Mouse (Mus musculus) MEL (cell line): ENCODE results near the gene Serhl. TPM values are rescaled to one million over a fixed set of nuclear protein-coding genes. Genes with fewer than 3 reads are reported as not detected.

Experiments used
- DNase-seq: peaks from one replicate; pipeline ENCODE4 v3.0.0; 2011; ENCODE audit warnings: low read depth, low spot score
- H3K27ac ChIP-seq: 2 replicates; pipeline ENCODE4 v1.5.1; 2012; ENCODE audit warnings: low read depth, mild to moderate bottlenecking, control low read depth, low read length, moderate library complexity; ENCODE audit not compliant: control insufficient read depth
- H3K27me3 ChIP-seq, 2 experiments: fragments of 150-350 bp in 1 of 2; sonication (generic) in 1 of 2; 2 replicates each; pipeline ENCODE4 v1.6.1; 2012; ENCODE audit warnings: low read length in 2 of 2, mild to moderate bottlenecking in 2 of 2, improper control_type of control experiment in 1 of 2, moderate library complexity in 1 of 2; ENCODE audit not compliant: insufficient read depth in 2 of 2, control insufficient read depth in 1 of 2
- H3K36me3 ChIP-seq, 2 experiments: 2 replicates each; pipeline ENCODE4 v1.6.1; 2012 to 2014; ENCODE audit warnings: low read length in 2 of 2, improper control_type of control experiment in 1 of 2, inconsistent platforms in 1 of 2, mild to moderate bottlenecking in 1 of 2; ENCODE audit not compliant: insufficient read depth in 2 of 2, control insufficient read depth in 1 of 2
- H3K4me1 ChIP-seq, 2 experiments: fragments of 150-350 bp in 1 of 2; sonication (generic) in 1 of 2; 2 replicates each; pipeline ENCODE4 v1.6.1; 2012; ENCODE audit warnings: low read length in 2 of 2, improper control_type of control experiment in 1 of 2, mild to moderate bottlenecking in 1 of 2; ENCODE audit not compliant: insufficient read depth in 2 of 2, control insufficient read depth in 1 of 2
- H3K4me3 ChIP-seq, 2 experiments: fragments of 150-350 bp in 1 of 2; sonication (generic) in 1 of 2; 2 replicates each; pipeline ENCODE4 v1.5.1; 2012; ENCODE audit warnings: low read depth in 2 of 2, low read length in 2 of 2, mild to moderate bottlenecking in 2 of 2, moderate library complexity in 2 of 2, control low read depth in 1 of 2, improper control_type of control experiment in 1 of 2; ENCODE audit not compliant: control insufficient read depth in 1 of 2, insufficient read depth in 1 of 2
- H3K79me2 ChIP-seq: 2 replicates; pipeline ENCODE4 v1.6.1; 2012; ENCODE audit warnings: mild to moderate bottlenecking, low read length, moderate library complexity; ENCODE audit not compliant: control insufficient read depth, poor library complexity, insufficient read depth
- H3K9ac ChIP-seq: 2 replicates; pipeline ENCODE4 v1.6.1; 2012; ENCODE audit warnings: low read depth, mild to moderate bottlenecking, control low read depth, low read length, moderate library complexity; ENCODE audit not compliant: control insufficient read depth, poor library complexity, severe bottlenecking
- H3K9me3 ChIP-seq: fragments of 150-350 bp; sonication (generic); replicated peaks from 2 replicates; pipeline ENCODE4 v1.6.1; 2012; ENCODE audit warnings: mild to moderate bottlenecking, low read length, improper control_type of control experiment, moderate library complexity; ENCODE audit not compliant: insufficient read depth
- BHLHE40 ChIP-seq: IDR thresholded peaks from 2 replicates; pipeline ENCODE4 v1.6.1; 2012; ENCODE audit warnings: low read depth, mild to moderate bottlenecking, inconsistent platforms, low read length, improper control_type of control experiment, borderline replicate concordance
- CHD1 ChIP-seq: IDR thresholded peaks from 2 replicates; pipeline ENCODE4 v1.6.1; 2012; ENCODE audit warnings: low read depth, mild to moderate bottlenecking, inconsistent platforms, low read length, improper control_type of control experiment
- CHD2 ChIP-seq: IDR thresholded peaks from 2 replicates; pipeline ENCODE4 v1.6.1; 2011; ENCODE audit warnings: low read length, improper control_type of control experiment
- EP300 ChIP-seq, 2 experiments: IDR thresholded peaks; 2 replicates each; pipeline ENCODE4 v1.6.1; 2011; ENCODE audit warnings: improper control_type of control experiment in 2 of 2, low read length in 2 of 2, low read depth in 1 of 2, mild to moderate bottlenecking in 1 of 2
- GABPA ChIP-seq: IDR thresholded peaks from 2 replicates; pipeline ENCODE4 v1.6.1; 2012; ENCODE audit warnings: low read depth, mild to moderate bottlenecking, inconsistent platforms, low read length, improper control_type of control experiment, moderate library complexity
- GATA1 ChIP-seq: IDR thresholded peaks from 2 replicates; pipeline ENCODE4 v1.6.1; 2011; ENCODE audit warnings: low read depth, low read length, improper control_type of control experiment
- JUND ChIP-seq: IDR thresholded peaks from 2 replicates; pipeline ENCODE4 v1.6.1; 2011; ENCODE audit warnings: low read depth, mild to moderate bottlenecking, improper control_type of control experiment, low read length
- KAT2A ChIP-seq: conservative IDR thresholded peaks from 2 replicates; pipeline ENCODE4 v1.6.1; 2012; ENCODE audit warnings: low read depth, low read length, improper control_type of control experiment, inconsistent platforms
- MAFK ChIP-seq: IDR thresholded peaks from 2 replicates; pipeline ENCODE4 v1.6.1; 2011; ENCODE audit warnings: low read depth, mild to moderate bottlenecking, low read length, improper control_type of control experiment, borderline replicate concordance
- MAX ChIP-seq: IDR thresholded peaks from 2 replicates; pipeline ENCODE4 v1.6.1; 2011; ENCODE audit warnings: low read length, improper control_type of control experiment
- MXI1 ChIP-seq: IDR thresholded peaks from 2 replicates; pipeline ENCODE4 v1.6.1; 2011; ENCODE audit warnings: mild to moderate bottlenecking, low read depth, low read length, improper control_type of control experiment
- NELFE ChIP-seq: IDR thresholded peaks from 2 replicates; pipeline ENCODE4 v1.6.1; 2011; ENCODE audit warnings: low read depth, low read length, improper control_type of control experiment
- POLR2A ChIP-seq, 2 experiments: IDR thresholded peaks; 2 replicates each; pipeline ENCODE4 v1.6.1; 2011 to 2012; ENCODE audit warnings: low read length in 2 of 2, mild to moderate bottlenecking in 2 of 2, control low read depth in 1 of 2, improper control_type of control experiment in 1 of 2, low read depth in 1 of 2, moderate library complexity in 1 of 2; ENCODE audit not compliant: control insufficient read depth in 1 of 2, insufficient read depth in 1 of 2, poor library complexity in 1 of 2
- POLR2AphosphoS5 ChIP-seq: IDR thresholded peaks from 2 replicates; pipeline ENCODE4 v1.6.1; 2012; ENCODE audit warnings: low read depth, borderline replicate concordance, mild to moderate bottlenecking, inconsistent platforms, low read length, moderate library complexity, mixed read lengths
- SIN3A ChIP-seq: IDR thresholded peaks from 2 replicates; pipeline ENCODE4 v1.6.1; 2012; ENCODE audit warnings: low read length, improper control_type of control experiment, inconsistent platforms
- SMC3 ChIP-seq: IDR thresholded peaks from 2 replicates; pipeline ENCODE4 v1.6.1; 2011; ENCODE audit warnings: low read depth, low read length, improper control_type of control experiment
- TBP ChIP-seq: IDR thresholded peaks from 2 replicates; pipeline ENCODE4 v1.8.0; 2011; ENCODE audit warnings: low read depth, low read length, improper control_type of control experiment
- TCF12 ChIP-seq: IDR thresholded peaks from 2 replicates; pipeline ENCODE4 v1.6.1; 2014; ENCODE audit warnings: low read depth, mild to moderate bottlenecking, inconsistent platforms, low read length, improper control_type of control experiment, moderate library complexity
- UBTF ChIP-seq: IDR thresholded peaks from 2 replicates; pipeline ENCODE4 v1.6.1; 2012; ENCODE audit warnings: low read depth, mild to moderate bottlenecking, inconsistent platforms, low read length, improper control_type of control experiment, moderate library complexity, borderline replicate concordance; ENCODE audit not compliant: insufficient read depth
- USF1 ChIP-seq: IDR thresholded peaks from 2 replicates; pipeline ENCODE4 v1.6.1; 2014; ENCODE audit warnings: low read depth, mild to moderate bottlenecking, inconsistent platforms, low read length, improper control_type of control experiment, moderate library complexity
- USF2 ChIP-seq, 2 experiments: IDR thresholded peaks; 2 replicates each; pipeline ENCODE4 v1.6.1; 2011 to 2012; ENCODE audit warnings: improper control_type of control experiment in 2 of 2, low read length in 2 of 2, borderline replicate concordance in 1 of 2, inconsistent platforms in 1 of 2, low read depth in 1 of 2, mild to moderate bottlenecking in 1 of 2; ENCODE audit not compliant: insufficient read depth in 1 of 2
- ZNF384 ChIP-seq: IDR thresholded peaks from 2 replicates; pipeline ENCODE4 v1.6.1; 2012; ENCODE audit warnings: low read depth, mild to moderate bottlenecking, inconsistent platforms, low read length, improper control_type of control experiment
- polyA plus RNA-seq, 2 experiments: library from polyadenylated mRNA; stranded (reverse) in 1 of 2; unstranded in 1 of 2; fragments of >175 nt in 1 of 2; fragments of >200 nt in 1 of 2; gene quantifications; 2 replicates each; pipeline versions ENCODE4 v1.2.1 to v1.2.4; 2012; ENCODE audit warnings: low replicate concordance in 2 of 2, low read depth in 1 of 2; ENCODE audit not compliant: insufficient read length in 2 of 2, insufficient read depth in 1 of 2, missing spikeins in 1 of 2
- total RNA-seq: library from RNA; depleted of rRNA; stranded (reverse); fragments of 300-350 nt; gene quantifications from 2 replicates; pipeline ENCODE4 v1.2.3, GENCODE M21; 2012

The Serhl gene
- total and polyA plus RNA-seq, 3 experiments, result 19.6 to 57.3 TPM; not detected in 1

DNA sequence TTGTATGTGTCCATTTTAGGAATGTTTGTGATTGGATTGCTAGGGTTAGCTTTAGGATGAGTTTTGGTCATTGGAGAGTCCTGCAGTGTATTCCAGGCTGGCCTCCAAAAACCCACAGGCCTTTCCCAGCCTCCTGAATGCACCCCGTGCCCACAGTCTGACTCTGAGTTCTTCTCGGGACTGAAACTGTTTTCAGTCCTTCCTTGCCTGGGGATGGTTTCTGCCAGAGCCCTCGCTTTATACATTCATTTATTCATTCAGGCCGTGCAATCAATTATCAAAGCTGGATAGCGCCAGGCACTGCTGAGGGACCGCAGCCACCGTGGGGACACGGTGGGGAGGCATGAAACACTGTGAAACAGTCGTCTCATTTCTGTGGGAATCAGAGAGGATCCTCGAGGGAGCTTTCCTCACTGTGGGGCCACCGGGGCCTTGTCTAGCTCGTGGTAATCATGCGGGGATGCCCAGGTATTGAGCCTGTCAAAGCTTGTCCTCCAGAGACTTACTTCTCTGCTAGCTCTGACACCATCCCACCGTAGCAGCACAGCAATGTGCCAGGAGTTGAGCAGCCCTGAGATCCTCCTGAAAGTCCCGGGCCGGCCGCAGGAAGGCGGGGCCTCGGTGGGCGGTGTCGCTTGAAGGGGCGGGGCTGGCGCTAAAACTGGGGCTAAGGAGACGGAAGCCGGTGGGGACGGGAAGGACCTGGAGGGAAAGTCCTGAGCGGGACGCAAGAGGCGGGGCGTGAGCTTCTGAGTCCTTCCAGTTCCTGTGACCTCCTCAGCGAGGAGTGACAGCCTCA lies 10.4 kb downstream of the Serhl start (continued):
- TF ChIP-seq EP300 (IDR thresholded peaks at IDR 0.05; ENCODE audit: low read depth in 1 of 2, low read length in 2 of 2) (no peak), JUND (no peak), TCF12 (peak; percentile 39; the same call in 1 of the 2 replicates), TBP (peak; percentile 47; the same call in 1 of the 2 replicates), CHD1 (no peak), CHD2 (no peak)

DNA sequence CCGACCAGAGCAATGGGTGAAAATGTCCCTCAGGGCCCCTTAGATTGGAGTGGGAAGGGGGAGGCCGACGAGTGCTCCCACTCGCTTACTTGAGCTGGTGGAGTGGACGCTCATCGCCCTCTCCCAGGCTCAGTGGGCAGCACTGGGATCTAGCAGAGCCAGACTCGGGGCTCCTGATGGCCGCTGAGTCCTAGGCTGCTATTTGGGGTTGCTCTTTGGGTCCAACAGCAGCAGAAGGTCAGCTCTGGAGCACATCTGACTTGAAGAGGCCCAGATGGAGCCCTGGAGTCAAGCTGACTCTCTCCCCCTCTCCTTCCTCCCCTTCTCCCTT lies 11.0 kb downstream of the Serhl start:
- H3K27ac ChIP-seq, result peak overlapping the region; percentile 57
- no peak for DNase-seq
- H3K9ac ChIP-seq, result peak overlapping the region; percentile 91
- TF ChIP-seq USF1 (no peak), UBTF (no peak), JUND (no peak), SMC3 (no peak), MXI1 (no peak), USF2 (IDR thresholded peaks at IDR 0.05; ENCODE audit: borderline replicate concordance in 1 of 2, insufficient read depth in 1 of 2, low read depth in 1 of 2, low read length in 2 of 2) (no peak), TCF12 (0 out of 2 replicates have a peak, but pooled peaks have one; percentile 2), POLR2AphosphoS5 (no peak), MAX (no peak), CHD1 (no peak), SIN3A (no peak), KAT2A (no peak), POLR2A (IDR thresholded peaks at IDR 0.05; ENCODE audit: control insufficient read depth in 1 of 2, insufficient read depth in 1 of 2, low read depth in 1 of 2, low read length in 2 of 2, poor library complexity in 1 of 2) (peak; percentile 46 to 81; a peak in 1 of 4 replicates)
- TF ChIP-seq, all 39 proteins: peak for 2
- H3K79me2 ChIP-seq, result peaks cover 2% of the 10 kb centered on the region; the same call in 1 of the 2 replicates
- H3K36me3 ChIP-seq, result no peaks in the 10 kb centered on the region
- H3K9me3 ChIP-seq, result no peaks in the 10 kb centered on the region
- H3K4me3 ChIP-seq, result peak overlapping the region; percentile 81 to 84
- H3K27me3 ChIP-seq, result no peaks in the 10 kb centered on the region
- peaks cover 0 to 4% of the 10 kb centered on the region in 2 experiments; a peak in 2 of 4 replicates for H3K4me1 ChIP-seq

DNA sequence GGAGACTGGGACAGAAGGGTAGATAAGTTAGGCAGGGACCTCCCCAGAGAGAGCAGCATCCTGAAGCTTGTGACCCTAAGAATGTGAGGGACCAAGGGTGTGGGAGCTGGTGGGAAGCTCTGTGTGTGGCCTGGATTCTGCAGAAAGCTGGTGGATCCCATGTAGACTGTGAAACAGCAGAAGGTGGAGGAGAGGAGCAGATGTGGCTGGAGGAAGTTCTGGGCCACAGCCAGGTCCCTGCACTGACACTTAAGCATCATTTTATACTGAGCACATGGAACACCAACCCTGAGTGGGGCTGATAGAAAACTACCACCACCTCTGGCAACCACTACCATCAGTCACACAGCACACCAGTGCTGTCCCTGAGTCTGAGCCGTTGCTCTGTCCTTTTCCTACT lies 13.8 kb downstream of the Serhl start:
- H3K36me3 ChIP-seq, result no peaks in the 10 kb centered on the region
- H3K79me2 ChIP-seq, result peaks cover 2% of the 10 kb centered on the region; the same call in 1 of the 2 replicates
- no peak overlapping the region for H3K27ac ChIP-seq
- peaks cover 0 to 4% of the 10 kb centered on the region in 2 experiments; a peak in 2 of 4 replicates for H3K4me1 ChIP-seq
- H3K9ac ChIP-seq, result no peak overlapping the region
- DNase-seq, result no peak
- no peaks in the 10 kb centered on the region for H3K9me3 ChIP-seq
- TF ChIP-seq KAT2A, result no peak
- no peak for TF ChIP-seq JUND
- no peak for TF ChIP-seq CHD1
- TF ChIP-seq NELFE, result no peak
- no peak for TF ChIP-seq SMC3
- no peak for TF ChIP-seq EP300 (IDR thresholded peaks at IDR 0.05; ENCODE audit: low read depth in 1 of 2, low read length in 2 of 2)
- TF ChIP-seq POLR2AphosphoS5, result no peak
- TF ChIP-seq ZNF384, result no peak
- no peak for TF ChIP-seq USF2 (IDR thresholded peaks at IDR 0.05; ENCODE audit: borderline replicate concordance in 1 of 2, insufficient read depth in 1 of 2, low read depth in 1 of 2, low read length in 2 of 2)
- no peak for TF ChIP-seq GABPA
- no peak for TF ChIP-seq MXI1
- TF ChIP-seq BHLHE40, result no peak
- no peak for TF ChIP-seq GATA1
- TF ChIP-seq CHD2, result no peak
- TF ChIP-seq MAX, result no peak
- TF ChIP-seq MAFK, result no peak
- TF ChIP-seq, all 39 proteins: peak for 0
- no peak overlapping the region for H3K4me3 ChIP-seq
- no peaks in the 10 kb centered on the region for H3K27me3 ChIP-seq
